Mouse (Mus musculus) embryo, embryonic 10 days (tissue): ENCODE results near the gene Lsm3.

Experiments used
- DNase-seq: peaks from one replicate; pipeline ENCODE4 v3.0.0-alpha.2; 2015; ENCODE audit warnings: low spot score

The Lsm3 gene

GRCm38 (mm10) chr6:91558565-91558964 lies 42.8 kb downstream of the Lsm3 start:
- DNase-seq = no peak

GRCm38 (mm10) chr6:91559371-91559770 lies 43.6 kb downstream of the Lsm3 start:
- DNase-seq = no peak

GRCm38 (mm10) chr6:91560186-91560585 lies 44.5 kb downstream of the Lsm3 start:
- DNase-seq = no peak

- no peak for DNase-seq
These were observed 47.3 kb downstream of the Lsm3 start for GRCm38 (mm10) chr6:91563031-91563430.

GRCm38 (mm10) chr6:91566407-91566806 lies 50.7 kb downstream of the Lsm3 start:
- DNase-seq = no peak
